Mouse (Mus musculus) heart, adult 2 months (tissue): Measurements from ENCODE around the gene Nudcd3.

Experiments used
- EP300 ChIP-seq: fragments of 200-500 bp; IDR thresholded peaks from 2 replicates; pipeline ENCODE4 v1.6.1; 2011; ENCODE audit warnings: low read depth, low read length, control low read depth; ENCODE audit not compliant: insufficient read depth
- POLR2A ChIP-seq: fragments of 200-500 bp; IDR thresholded peaks from 2 replicates; pipeline ENCODE4 v1.6.1; 2011; ENCODE audit warnings: mild to moderate bottlenecking, low read depth, low read length, control low read depth; ENCODE audit not compliant: insufficient read depth

DNA sequence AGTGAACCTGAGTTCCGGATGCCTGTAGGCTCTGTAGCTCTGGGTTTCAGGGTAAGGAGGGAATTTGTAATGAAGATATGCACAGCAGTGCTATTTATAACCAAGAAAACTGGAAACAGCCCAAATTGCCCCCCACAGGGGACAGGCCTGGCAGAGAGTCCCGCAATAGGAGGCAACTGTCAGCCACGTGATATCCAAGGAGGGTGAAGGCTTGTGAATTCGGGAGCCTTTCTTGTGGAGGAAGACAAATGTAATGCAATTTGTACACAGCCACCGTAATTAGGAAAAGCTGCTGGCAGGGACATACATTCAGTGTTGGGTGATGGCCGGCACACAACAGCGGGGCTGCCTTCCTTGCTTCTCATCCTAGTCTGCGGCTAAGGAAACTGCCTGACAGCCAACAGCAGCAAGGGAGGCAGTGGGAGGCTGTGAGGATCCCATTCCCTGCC lies 124.6 kb downstream of the Nudcd3 start:
- TF ChIP-seq EP300 (no peak), POLR2A (no peak)
